Mouse (Mus musculus): ENCODE results near the gene Nat8f6.

DNA sequence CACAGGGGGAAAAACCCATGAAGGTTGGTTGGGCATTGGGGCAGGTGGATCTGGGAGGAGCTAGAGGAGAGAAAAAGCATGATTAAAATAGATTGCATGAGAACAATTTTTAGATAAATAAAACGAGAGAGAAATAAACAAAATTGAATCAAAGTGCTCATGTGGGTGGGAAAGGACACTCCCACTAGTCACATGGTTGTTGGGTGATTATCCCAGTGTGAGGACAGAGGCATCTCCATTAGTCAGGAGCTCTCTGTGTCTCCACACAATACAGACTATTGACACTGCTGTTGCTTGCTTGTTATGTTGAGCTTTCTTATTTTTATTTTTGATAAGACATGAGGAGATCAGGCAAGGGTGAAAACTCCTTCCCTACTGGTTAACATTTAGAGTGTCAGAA lies 26.2 kb upstream of the Nat8f6 start:
- TF ChIP-seq CTCF (IDR thresholded peaks at IDR 0.05; ENCODE audit: low read depth, low read length) (no peak), POLR2A (IDR thresholded peaks at IDR 0.05; ENCODE audit: insufficient read depth, low read length) (no peak), EP300 (IDR thresholded peaks at IDR 0.05; ENCODE audit: insufficient read depth, low read depth, low read length) (no peak)

All from ES-Bruce4 (cell line).